In genomic region chr11:29514682-29515412, GRCm38 (mm10) we compare ENCODE assay signal across 8 mouse cellular contexts. TPM values are rescaled to one million over a fixed set of nuclear protein-coding genes. Genes with fewer than 3 reads are reported as not detected.
DNase-seq lines count a peak whose midpoint lies in the region; ATAC-seq lines count a peak whose summit lies in the region.

Prorsd1 (minus strand) TSS chr11:29515033.

- peak; percentile 98 for ATAC-seq in hindbrain, embryonic 16.5 days

- H3K4me1 ChIP-seq in hindbrain, embryonic 16.5 days (ENCODE audit: control insufficient read depth, insufficient read depth, low read depth, low read length) = peaks cover 2% of the 10 kb centered on the region; the same call in 1 of the 2 replicates
- peaks cover 16% of the 10 kb centered on the region for H3K4me1 ChIP-seq in megakaryocyte, embryonic 14.5 days

- peak within 1 kb of the TSS; percentile 76 for H3K4me2 ChIP-seq in hindbrain, embryonic 16.5 days (ENCODE audit: low read length)

- peak; percentile 98 for DNase-seq in ZHBTc4 (ENCODE audit: low read depth, low spot score)
- peak; percentile 72 to 82 for DNase-seq in cerebellum, postnatal 4 days (ENCODE audit: low spot score in 2 of 2)
- DNase-seq in gastrocnemius, adult 18-20 months (ENCODE audit: low spot score) = peak; percentile 91
- peak; percentile 38 to 65 for DNase-seq in left cerebral cortex, adult 8-10 months (ENCODE audit: low spot score in 2 of 2)
- peak; percentile 87 for DNase-seq in right cerebral cortex, postnatal 10 days (ENCODE audit: low spot score in 2 of 2)
- DNase-seq in urinary bladder, postnatal 25 days (ENCODE audit: low spot score) = peak; percentile 91

- peak within 1 kb of the TSS; percentile 73 for H3K27ac ChIP-seq in hindbrain, embryonic 16.5 days (ENCODE audit: low read depth, low read length)

- H3K4me3 ChIP-seq in hindbrain, embryonic 16.5 days (ENCODE audit: low read length) = peak within 1 kb of the TSS; percentile 58
- peak within 1 kb of the TSS; percentile 95 for H3K4me3 ChIP-seq in megakaryocyte, embryonic 14.5 days (replicated peaks)

- H3K9ac ChIP-seq in hindbrain, embryonic 16.5 days (ENCODE audit: low read depth, low read length) = peak within 1 kb of the TSS; percentile 69

- H3K36me3 ChIP-seq in hindbrain, embryonic 16.5 days (ENCODE audit: control insufficient read depth, insufficient read depth, low read length) = peaks cover 3% of the 10 kb centered on the region; the same call in 1 of the 2 replicates
- H3K36me3 ChIP-seq in megakaryocyte, embryonic 14.5 days (replicated peaks; ENCODE audit: low read length) = peaks cover 34% of the 10 kb centered on the region

- H3K27me3 ChIP-seq in hindbrain, embryonic 16.5 days (replicated peaks; ENCODE audit: control insufficient read depth, insufficient read depth, low read length) = no peaks in the 10 kb centered on the region
- H3K27me3 ChIP-seq in megakaryocyte, embryonic 14.5 days (replicated peaks) = no peaks in the 10 kb centered on the region

- no peaks in the 10 kb centered on the region for H3K9me3 ChIP-seq in hindbrain, embryonic 16.5 days (ENCODE audit: control insufficient read depth, low read length)
- peaks cover 7% of the 10 kb centered on the region for H3K9me3 ChIP-seq in megakaryocyte, embryonic 14.5 days

- WGBS in hindbrain, embryonic 16.5 days = 3% methylated on average over 40 of the region's 40 CpGs

RNA-seq across cellular contexts. Expression of gene Prorsd1, which starts in this region (rescaled TPM):
- 10 to 100 TPM; 21.5 to 23.2 TPM for total RNA-seq in gastrocnemius, adult 18-20 months (2021)
- 8.4 and 11.0 TPM in 2 replicates for polyA plus RNA-seq in hindbrain, embryonic 16.5 days (2015; fragmentation: Nextera tagmentation; extraction: Ambion mirVana)
- 1 to 10 TPM; 3.2 to 6.5 (median 5.5) TPM for total RNA-seq in left cerebral cortex, adult 8-10 months (2022)
- 7.7 TPM in 1 of 2 replicates, not detected in the other for polyA plus RNA-seq in megakaryocyte, embryonic 14.5 days (2012; ENCODE audit: insufficient read depth, low replicate concordance)

Comparison
In these comparisons a context has a peak if more than half of its experiments do, and no peak if none do; other contexts are left out.
1. Peak in every context shown above with its lines: DNase-seq, ATAC-seq, H3K4me3 ChIP-seq and H3K27ac ChIP-seq.